Mouse (Mus musculus): ENCODE data around the gene Dnaja3.

DNA sequence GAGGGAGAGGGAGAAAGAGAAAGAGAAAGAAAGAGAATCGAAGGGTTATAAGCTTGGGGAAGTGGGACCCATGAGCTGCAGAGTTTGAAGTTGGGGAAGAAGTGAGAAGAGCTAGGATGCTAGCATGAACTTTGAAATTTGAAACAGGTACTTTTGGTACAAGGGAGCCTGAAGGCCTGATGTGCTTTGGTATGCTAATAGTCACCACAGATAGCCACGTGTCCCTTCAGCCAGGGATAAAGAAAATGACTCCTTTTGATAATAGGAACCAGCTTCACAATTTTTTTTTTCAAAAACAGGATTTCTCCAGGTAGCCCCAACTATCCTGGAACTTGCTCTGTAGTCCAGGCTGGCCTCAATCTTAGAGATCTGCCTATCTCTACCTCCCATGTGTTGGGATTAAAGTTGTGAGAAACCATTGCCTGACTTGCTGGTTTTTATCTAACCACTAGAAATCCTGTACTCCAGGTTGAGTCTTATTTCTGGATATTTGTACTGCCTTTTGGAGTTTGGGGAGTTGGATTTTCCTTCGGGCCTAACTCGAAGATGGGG, 42.9 kb downstream of the Dnaja3 start:
- TF ChIP-seq CTCF (IDR thresholded peaks at IDR 0.05; ENCODE audit: borderline replicate concordance, extremely low read depth, insufficient read depth, insufficient read length) (no peak), POLR2A (IDR thresholded peaks at IDR 0.05; ENCODE audit: borderline replicate concordance, extremely low read depth, insufficient read depth, insufficient read length, poor library complexity, severe bottlenecking) (no peak)
